Mouse (Mus musculus) hindbrain, embryonic 13.5 days (tissue): ENCODE results near the gene Mef2a. TPM values are rescaled to one million over a fixed set of nuclear protein-coding genes. Genes with fewer than 3 reads are reported as not detected.
A peak's percentile ranks its signal among the peaks of the same experiment; 100 is the strongest.
"Not testable (repeated sequence)": the region's sequence is repeated elsewhere in the genome, so short reads cannot be mapped to it uniquely, and the experiment has no call there.

ENCODE experiments used
- ATAC-seq: fragments of 200-750 bp; cut with Nextera tagmentation; 2 replicates; pipeline ENCODE4 v1.8.0; 2017; ENCODE audit warnings: moderate TSS enrichment; ENCODE audit not compliant: low FRiP score
- H3K27ac ChIP-seq: fragments of 300-500 bp; sonication (generic); 2 replicates; pipeline ENCODE4 v1.5.1; 2015; ENCODE audit warnings: inconsistent platforms, mild to moderate bottlenecking, moderate library complexity
- H3K27me3 ChIP-seq: fragments of 300-500 bp; sonication (generic); 2 replicates; pipeline ENCODE4 v1.6.1; 2015; ENCODE audit warnings: mild to moderate bottlenecking, inconsistent platforms
- H3K36me3 ChIP-seq: fragments of 300-500 bp; sonication (generic); 2 replicates; pipeline ENCODE4 v1.6.1; 2015; ENCODE audit warnings: mild to moderate bottlenecking, inconsistent platforms
- H3K4me1 ChIP-seq: fragments of 300-500 bp; sonication (generic); replicated peaks from 2 replicates; pipeline ENCODE4 v1.6.1; 2015; ENCODE audit warnings: inconsistent platforms
- H3K4me2 ChIP-seq: fragments of 300-500 bp; sonication (generic); 2 replicates; pipeline ENCODE4 v1.6.1; 2015; ENCODE audit warnings: inconsistent platforms, mild to moderate bottlenecking, moderate library complexity
- H3K4me3 ChIP-seq: fragments of 300-500 bp; sonication (generic); 2 replicates; pipeline ENCODE4 v1.5.1; 2015; ENCODE audit warnings: mild to moderate bottlenecking, inconsistent platforms
- H3K9ac ChIP-seq: fragments of 300-500 bp; sonication (generic); 2 replicates; pipeline ENCODE4 v1.6.1; 2015; ENCODE audit warnings: mild to moderate bottlenecking, inconsistent platforms
- H3K9me3 ChIP-seq: fragments of 300-500 bp; sonication (generic); 2 replicates; pipeline ENCODE4 v1.6.1; 2016; ENCODE audit warnings: inconsistent platforms
- WGBS: fragments of 180-500 bp; shearing (Covaris S2); methylation state at CpG from one replicate; pipeline ENCODE4 v1.1.7; 2015; 5-methylcytosine and 5-hydroxymethylcytosine counted together
- polyA plus RNA-seq: library from polyadenylated mRNA; unstranded; fragments of >200 nt; fragmentation: Nextera tagmentation; extraction: Ambion mirVana; gene quantifications from 2 replicates; pipeline ENCODE4 v1.2.1, GENCODE M21; 2015

Gene Mef2a
- polyA plus RNA-seq, 1 experiment from 2014 or later: 37.8 TPM

GRCm38 (mm10) chr7:67296419-67296818 is 76.2 kb downstream of the Mef2a start:
- Histone ChIP-seq H3K4me1 (no peaks in the 10 kb centered on the region), H3K4me2 (no peak overlapping the region), H3K9me3 (no peaks in the 10 kb centered on the region), H3K4me3 (no peak overlapping the region), H3K27ac (no peak overlapping the region), H3K27me3 (no peaks in the 10 kb centered on the region), H3K36me3 (no peaks in the 10 kb centered on the region), H3K9ac (no peak overlapping the region)
- WGBS: 98% methylated on average over 1 of the region's 1 CpGs
- no peak for ATAC-seq

DNA sequence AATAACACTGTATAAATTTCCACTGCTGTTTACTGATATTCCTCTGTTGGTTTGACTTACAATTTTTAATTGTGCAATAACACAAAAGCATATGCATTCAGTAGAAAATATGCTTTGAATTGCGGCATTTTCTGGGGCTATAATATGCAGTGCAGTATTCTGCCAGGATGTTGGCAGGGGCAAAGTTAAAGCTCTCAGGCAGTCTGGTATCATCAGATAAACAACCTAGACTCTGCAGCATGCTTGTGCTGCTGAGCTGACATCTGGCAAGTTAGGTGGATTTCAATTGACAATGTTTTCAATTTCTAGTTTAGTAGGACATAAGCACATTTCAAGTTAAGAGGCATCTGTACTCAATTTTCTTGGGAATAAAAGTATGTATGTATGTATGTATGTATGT is 81.3 kb downstream of the Mef2a start:
- whole genome bisulfite sequencing: 93% methylated on average over 1 of the region's 1 CpGs
- no peak for ATAC-seq

DNA sequence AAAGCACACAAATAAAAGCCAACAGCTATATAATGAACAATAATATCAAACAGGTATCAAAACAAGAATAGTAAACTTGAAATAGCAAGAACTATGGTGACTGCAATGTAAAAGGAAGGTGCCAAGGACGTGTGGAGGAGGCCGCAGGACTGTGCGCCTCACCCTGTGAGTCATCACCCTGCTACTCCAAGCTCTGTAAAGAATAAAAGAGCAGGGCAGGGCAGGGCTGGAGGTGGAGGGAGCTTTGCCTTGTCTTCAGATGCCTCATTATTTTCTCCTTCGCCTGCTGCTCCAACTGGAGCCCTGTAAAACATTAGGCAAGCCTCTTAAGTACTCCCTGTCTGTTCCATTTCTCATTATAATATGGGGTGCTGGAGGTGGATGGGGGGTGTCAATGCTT is 85.2 kb downstream of the Mef2a start:
- ATAC-seq: no peak
- 81% methylated on average over 4 of the region's 4 CpGs for WGBS
- Histone ChIP-seq H3K27me3 (no peaks in the 10 kb centered on the region), H3K4me1 (no peaks in the 10 kb centered on the region), H3K9ac (no peak overlapping the region), H3K27ac (no peak overlapping the region), H3K4me3 (no peak overlapping the region), H3K9me3 (no peaks in the 10 kb centered on the region), H3K36me3 (no peaks in the 10 kb centered on the region), H3K4me2 (no peak overlapping the region)

More for the DNA sequence above, 81.3 kb downstream of the Mef2a start:
- H3K4me2 ChIP-seq: no peak overlapping the region
- no peak overlapping the region for H3K4me3 ChIP-seq
- H3K27me3 ChIP-seq: no peaks in the 10 kb centered on the region
- H3K27ac ChIP-seq: no peak overlapping the region
- H3K4me1 ChIP-seq: no peaks in the 10 kb centered on the region
- H3K36me3 ChIP-seq: no peaks in the 10 kb centered on the region
- H3K9me3 ChIP-seq: no peaks in the 10 kb centered on the region
- no peak overlapping the region for H3K9ac ChIP-seq

DNA sequence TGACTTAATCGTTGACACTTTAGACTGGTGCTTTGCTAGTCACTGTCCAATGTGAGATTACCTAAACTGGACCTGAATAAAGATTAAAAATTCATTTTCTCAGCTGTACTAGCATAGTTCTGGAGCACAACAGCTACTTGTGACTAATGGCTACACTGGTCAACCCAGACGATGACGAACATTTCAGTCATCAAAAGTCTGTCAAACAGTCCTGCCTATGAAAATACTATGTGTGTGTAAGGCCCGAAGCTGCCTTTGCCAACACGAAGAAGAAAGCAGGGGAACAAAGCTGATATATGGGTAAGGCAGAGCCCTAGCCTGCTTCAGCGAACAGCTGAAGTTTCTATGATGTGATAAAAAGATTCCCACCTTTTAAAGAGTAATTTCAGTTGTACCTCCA is 89.1 kb downstream of the Mef2a start:
- Histone ChIP-seq H3K9me3 (no peaks in the 10 kb centered on the region), H3K4me2 (no peak overlapping the region), H3K9ac (no peak overlapping the region), H3K27me3 (no peaks in the 10 kb centered on the region), H3K4me1 (no peaks in the 10 kb centered on the region), H3K36me3 (no peaks in the 10 kb centered on the region), H3K27ac (no peak overlapping the region), H3K4me3 (no peak overlapping the region)
- 94% methylated on average over 6 of the region's 6 CpGs for WGBS
- ATAC-seq: no peak

GRCm38 (mm10) chr7:67270447-67270846 is 102.2 kb downstream of the Mef2a start:
- not testable (repeated sequence) for H3K36me3 ChIP-seq, H3K9me3 ChIP-seq, ATAC-seq, H3K4me1 ChIP-seq, H3K4me2 ChIP-seq, H3K4me3 ChIP-seq, H3K27ac ChIP-seq, H3K9ac ChIP-seq, H3K27me3 ChIP-seq
- 94% methylated on average over 4 of the region's 4 CpGs for WGBS

GRCm38 (mm10) chr7:67259828-67260563 is 112.7 kb downstream of the Mef2a start:
- no peak overlapping the region for H3K27ac ChIP-seq
- peak; percentile 80; the same call in 1 of the 2 replicates for ATAC-seq

DNA sequence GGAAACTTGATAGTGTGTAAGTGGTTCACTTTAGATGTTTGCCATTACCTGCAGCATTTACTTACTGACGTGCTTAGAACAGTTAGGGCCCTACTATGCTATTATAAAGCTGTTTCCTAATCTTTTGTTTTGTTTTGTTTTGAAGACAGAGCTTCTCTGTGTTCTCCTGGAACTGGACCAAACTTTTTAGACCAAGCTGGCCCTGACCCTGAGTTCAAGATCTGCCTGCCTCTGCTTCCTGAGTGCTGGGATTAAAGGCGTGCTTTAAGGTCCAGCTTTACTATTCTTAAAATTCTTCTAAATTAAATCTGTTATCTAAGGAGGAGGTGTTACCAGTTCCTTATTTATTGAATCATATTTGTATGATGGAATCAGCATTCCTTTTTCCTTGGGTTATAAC is 126.6 kb downstream of the Mef2a start:
- Histone ChIP-seq H3K9me3 (no peaks in the 10 kb centered on the region), H3K4me3 (no peak overlapping the region), H3K4me1 (no peaks in the 10 kb centered on the region), H3K27ac (no peak overlapping the region), H3K9ac (no peak overlapping the region), H3K27me3 (no peaks in the 10 kb centered on the region), H3K36me3 (peaks cover 11% of the 10 kb centered on the region), H3K4me2 (no peak overlapping the region)
- WGBS: 83% methylated on average over 2 of the region's 2 CpGs
- ATAC-seq: no peak

More at GRCm38 (mm10) chr7:67259828-67260563, 112.7 kb downstream of the Mef2a start:
- H3K4me3 ChIP-seq: no peak overlapping the region
- H3K36me3 ChIP-seq: peaks cover 26% of the 10 kb centered on the region
- WGBS: 75% methylated on average over 4 of the region's 4 CpGs
- H3K9me3 ChIP-seq: no peaks in the 10 kb centered on the region
- no peaks in the 10 kb centered on the region for H3K27me3 ChIP-seq
- no peak overlapping the region for H3K9ac ChIP-seq
- H3K4me1 ChIP-seq: no peaks in the 10 kb centered on the region
- H3K4me2 ChIP-seq: no peak overlapping the region

DNA sequence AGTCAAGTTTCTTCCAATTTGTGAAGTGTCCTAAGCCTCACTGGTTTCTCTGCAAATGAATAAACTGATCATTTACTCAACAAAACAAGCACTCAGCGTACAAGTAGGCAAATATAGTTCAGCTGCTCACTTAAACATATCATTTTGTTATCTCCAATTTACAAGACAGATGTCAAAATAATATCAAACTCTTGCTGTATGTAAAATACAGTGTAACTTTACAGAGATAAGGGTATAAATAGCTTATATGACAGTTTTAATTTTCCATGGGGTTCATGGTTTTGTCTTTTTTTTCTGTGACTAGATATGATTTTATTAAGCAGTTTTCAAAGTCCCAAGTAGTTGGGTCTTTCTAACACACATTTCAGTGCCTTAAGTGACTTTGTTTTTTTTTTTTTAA is 127.4 kb downstream of the Mef2a start:
- Histone ChIP-seq H3K27me3 (no peaks in the 10 kb centered on the region), H3K9ac (no peak overlapping the region), H3K27ac (no peak overlapping the region), H3K9me3 (no peaks in the 10 kb centered on the region), H3K4me1 (no peaks in the 10 kb centered on the region), H3K36me3 (peaks cover 10% of the 10 kb centered on the region), H3K4me3 (no peak overlapping the region), H3K4me2 (no peak overlapping the region)
- no peak for ATAC-seq
- WGBS: 96% methylated on average over 1 of the region's 1 CpGs

DNA sequence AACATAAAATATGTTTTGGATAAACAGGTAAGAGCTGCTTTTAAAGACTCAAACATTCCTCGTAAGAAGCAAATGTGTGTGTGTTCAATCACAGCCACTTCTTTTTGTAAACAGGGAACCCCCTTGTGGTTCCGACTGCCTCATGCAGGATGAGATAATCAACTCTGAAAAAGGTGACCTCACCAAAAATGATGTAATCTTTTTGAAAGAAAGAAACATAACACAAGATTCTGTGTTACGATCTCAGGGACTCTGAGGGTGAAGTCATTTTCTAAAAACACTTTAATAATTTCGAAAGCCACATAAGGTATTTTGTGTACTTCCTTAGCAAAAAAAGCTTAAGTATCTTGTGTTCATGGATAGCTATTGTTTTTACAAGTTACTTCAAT is 128.8 kb downstream of the Mef2a start:
- Histone ChIP-seq H3K27ac (no peak overlapping the region), H3K4me2 (no peak overlapping the region), H3K9me3 (no peaks in the 10 kb centered on the region), H3K9ac (no peak overlapping the region), H3K4me3 (no peak overlapping the region), H3K4me1 (no peaks in the 10 kb centered on the region), H3K27me3 (no peaks in the 10 kb centered on the region), H3K36me3 (peaks cover 13% of the 10 kb centered on the region)
- ATAC-seq: no peak
- 70% methylated on average over 4 of the region's 4 CpGs for WGBS

- H3K4me3 ChIP-seq: no peak overlapping the region
- no peak overlapping the region for H3K4me2 ChIP-seq
- no peak overlapping the region for H3K27ac ChIP-seq
- H3K36me3 ChIP-seq: peaks cover 19% of the 10 kb centered on the region
- H3K27me3 ChIP-seq: no peaks in the 10 kb centered on the region
- no peak overlapping the region for H3K9ac ChIP-seq
- no peak for ATAC-seq
- no peaks in the 10 kb centered on the region for H3K9me3 ChIP-seq
- WGBS: 55% methylated on average over 2 of the region's 2 CpGs
- no peaks in the 10 kb centered on the region for H3K4me1 ChIP-seq
These were observed 129.4 kb downstream of the Mef2a start for GRCm38 (mm10) chr7:67243121-67243893.

- Histone ChIP-seq H3K27me3 (no peaks in the 10 kb centered on the region), H3K9me3 (no peaks in the 10 kb centered on the region), H3K4me2 (no peak overlapping the region), H3K27ac (no peak overlapping the region), H3K9ac (no peak overlapping the region), H3K4me1 (no peaks in the 10 kb centered on the region), H3K4me3 (no peak overlapping the region), H3K36me3 (peaks cover 22% of the 10 kb centered on the region)
- ATAC-seq: no peak
- 90% methylated on average over 3 of the region's 3 CpGs for whole genome bisulfite sequencing
These were observed 130.7 kb downstream of the Mef2a start for GRCm38 (mm10) chr7:67241969-67242368.

DNA sequence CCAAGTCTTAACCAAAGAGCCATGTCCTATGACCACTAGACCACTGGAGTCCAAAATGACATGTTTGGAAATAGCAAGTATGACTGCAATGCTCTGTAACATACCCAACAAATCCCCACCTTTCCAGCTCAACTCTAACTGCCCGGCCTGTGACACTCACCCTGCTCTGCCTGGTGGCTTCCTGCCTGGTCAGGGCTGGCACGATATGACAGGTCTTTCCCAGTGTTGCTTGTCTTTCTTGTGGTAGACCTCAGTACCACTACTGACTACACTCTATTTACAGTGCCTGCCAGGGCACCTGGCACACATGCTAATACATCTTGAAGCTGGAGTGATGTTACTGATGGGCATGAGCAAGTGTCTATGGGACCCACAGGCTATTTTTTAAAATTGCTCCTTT is 134.9 kb downstream of the Mef2a start:
- 98% methylated on average over 2 of the region's 2 CpGs for WGBS
- no peak overlapping the region for H3K9ac ChIP-seq
- no peak overlapping the region for H3K4me3 ChIP-seq
- no peaks in the 10 kb centered on the region for H3K9me3 ChIP-seq
- H3K4me2 ChIP-seq: no peak overlapping the region
- no peaks in the 10 kb centered on the region for H3K27me3 ChIP-seq
- H3K27ac ChIP-seq: no peak overlapping the region
- H3K36me3 ChIP-seq: peaks cover 49% of the 10 kb centered on the region
- no peaks in the 10 kb centered on the region for H3K4me1 ChIP-seq
- no peak for ATAC-seq

- 87% methylated on average over 2 of the region's 2 CpGs for WGBS
- no peak for ATAC-seq
- Histone ChIP-seq H3K4me2 (no peak overlapping the region), H3K4me3 (no peak overlapping the region), H3K27ac (no peak overlapping the region), H3K9me3 (no peaks in the 10 kb centered on the region), H3K4me1 (no peaks in the 10 kb centered on the region), H3K9ac (no peak overlapping the region), H3K36me3 (peaks cover 59% of the 10 kb centered on the region), H3K27me3 (no peaks in the 10 kb centered on the region)
These were observed 136.3 kb downstream of the Mef2a start for GRCm38 (mm10) chr7:67236351-67236750.
